8 mouse cellular contexts compared by ENCODE assay signal in genomic region chr14:73473670-73474460, GRCm38 (mm10). TPM values are rescaled to one million over a fixed set of nuclear protein-coding genes. Genes with fewer than 3 reads are reported as not detected.
DNase-seq lines count a peak whose midpoint lies in the region; ATAC-seq and TF ChIP-seq lines count a peak whose summit lies in the region.

No protein-coding gene starts in this region.

- no peak for TF ChIP-seq POLR2A in MEL (IDR thresholded peaks at IDR 0.05; ENCODE audit: control insufficient read depth in 1 of 2, insufficient read depth in 1 of 2, low read depth in 1 of 2, low read length in 2 of 2, poor library complexity in 1 of 2)

- no peak for TF ChIP-seq CTCF in MEL (IDR thresholded peaks at IDR 0.05 in 2 of 3, conservative IDR thresholded peaks at IDR 0.05 in 1 of 3; ENCODE audit: control insufficient read depth in 1 of 3, insufficient read depth in 1 of 3, low read depth in 2 of 3, low read length in 3 of 3, poor library complexity in 1 of 3, severe bottlenecking in 1 of 3)

- no peak overlapping the region for H3K4me2 ChIP-seq in forebrain, embryonic 12.5 days
- no peak overlapping the region for H3K4me2 ChIP-seq in forebrain, embryonic 16.5 days (ENCODE audit: low read length)
- no peak overlapping the region for H3K4me2 ChIP-seq in heart, embryonic 14.5 days (ENCODE audit: low read length)

- no peaks in the 10 kb centered on the region for H3K27me3 ChIP-seq in forebrain, embryonic 12.5 days
- H3K27me3 ChIP-seq in forebrain, embryonic 16.5 days (replicated peaks; ENCODE audit: control insufficient read depth, insufficient read depth, low read length), result no peaks in the 10 kb centered on the region
- no peaks in the 10 kb centered on the region for H3K27me3 ChIP-seq in MEL (ENCODE audit: control insufficient read depth in 1 of 2, insufficient read depth in 2 of 2, low read length in 2 of 2)
- no peaks in the 10 kb centered on the region for H3K27me3 ChIP-seq in heart, embryonic 14.5 days (ENCODE audit: control insufficient read depth, insufficient read depth, low read length)

- H3K36me3 ChIP-seq in forebrain, embryonic 12.5 days (replicated peaks), result no peaks in the 10 kb centered on the region
- no peaks in the 10 kb centered on the region for H3K36me3 ChIP-seq in forebrain, embryonic 16.5 days (ENCODE audit: control insufficient read depth, insufficient read depth)
- H3K36me3 ChIP-seq in MEL (ENCODE audit: control insufficient read depth in 1 of 2, insufficient read depth in 2 of 2, low read length in 2 of 2), result peaks cover 0 to 8% of the 10 kb centered on the region in 2 experiments; a peak in 2 of 4 replicates
- no peaks in the 10 kb centered on the region for H3K36me3 ChIP-seq in heart, embryonic 14.5 days (ENCODE audit: control insufficient read depth, insufficient read depth, low read length)

- H3K27ac ChIP-seq in forebrain, embryonic 12.5 days, result peak overlapping the region; percentile 53; the same call in 1 of the 2 replicates
- H3K27ac ChIP-seq in forebrain, embryonic 16.5 days (ENCODE audit: low read length), result no peak overlapping the region
- no peak overlapping the region for H3K27ac ChIP-seq in MEL (ENCODE audit: control insufficient read depth, low read depth, low read length)
- H3K27ac ChIP-seq in heart, embryonic 14.5 days (replicated peaks in 1 of 2; ENCODE audit: control insufficient read depth in 1 of 2, insufficient read depth in 1 of 2, low read depth in 2 of 2, low read length in 2 of 2), result peak overlapping the region; percentile 34 to 57; a peak in 2 of 4 replicates

- TF ChIP-seq EP300 in MEL (IDR thresholded peaks at IDR 0.05; ENCODE audit: low read depth in 1 of 2, low read length in 2 of 2), result no peak

- no peak overlapping the region for H3K4me3 ChIP-seq in forebrain, embryonic 12.5 days (replicated peaks)
- H3K4me3 ChIP-seq in forebrain, embryonic 16.5 days (replicated peaks; ENCODE audit: low read length), result no peak overlapping the region
- H3K4me3 ChIP-seq in MEL (ENCODE audit: control insufficient read depth in 1 of 2, insufficient read depth in 1 of 2, low read depth in 2 of 2, low read length in 2 of 2), result no peak overlapping the region
- H3K4me3 ChIP-seq in heart, embryonic 14.5 days (ENCODE audit: control insufficient read depth in 1 of 2, insufficient read depth in 1 of 2, low read depth in 1 of 2, low read length in 2 of 2), result no peak overlapping the region

- peak; percentile 12 for DNase-seq in MEL (ENCODE audit: low read depth, low spot score)
- DNase-seq in cerebellum, postnatal 25 days, result peak; percentile 72 to 83
- peak; percentile 49 to 55 for DNase-seq in kidney, postnatal 4 days
- DNase-seq in right cerebral cortex, postnatal 4 days, result peak; percentile 53
- DNase-seq in urinary bladder, adult 2 months (ENCODE audit: low spot score), result no peak

- WGBS in forebrain, embryonic 12.5 days, result 76% methylated on average over 3 of the region's 3 CpGs
- 49% methylated on average over 3 of the region's 3 CpGs for WGBS in forebrain, embryonic 16.5 days
- WGBS in heart, embryonic 14.5 days, result 34% methylated on average over 3 of the region's 3 CpGs

- no peaks in the 10 kb centered on the region for H3K9me3 ChIP-seq in forebrain, embryonic 12.5 days
- no peaks in the 10 kb centered on the region for H3K9me3 ChIP-seq in forebrain, embryonic 16.5 days (ENCODE audit: control insufficient read depth, low read length)
- H3K9me3 ChIP-seq in MEL (replicated peaks; ENCODE audit: insufficient read depth, low read length), result no peaks in the 10 kb centered on the region
- no peaks in the 10 kb centered on the region for H3K9me3 ChIP-seq in heart, embryonic 14.5 days (ENCODE audit: control insufficient read depth, low read length)

- H3K79me2 ChIP-seq in MEL (ENCODE audit: control insufficient read depth, insufficient read depth, low read length, poor library complexity), result no peaks in the 10 kb centered on the region

- H3K4me1 ChIP-seq in forebrain, embryonic 12.5 days, result peaks cover 26% of the 10 kb centered on the region; the same call in 1 of the 2 replicates
- H3K4me1 ChIP-seq in forebrain, embryonic 16.5 days (replicated peaks; ENCODE audit: control insufficient read depth, insufficient read depth, low read length), result peaks cover 12% of the 10 kb centered on the region
- H3K4me1 ChIP-seq in MEL (ENCODE audit: control insufficient read depth in 1 of 2, insufficient read depth in 2 of 2, low read length in 2 of 2), result peaks cover 0 to 11% of the 10 kb centered on the region in 2 experiments; a peak in 2 of 4 replicates
- peaks cover 9 to 10% of the 10 kb centered on the region in 2 experiments for H3K4me1 ChIP-seq in heart, embryonic 14.5 days (ENCODE audit: control insufficient read depth in 2 of 2, insufficient read depth in 2 of 2, low read length in 2 of 2)

- H3K9ac ChIP-seq in forebrain, embryonic 12.5 days, result no peak overlapping the region
- H3K9ac ChIP-seq in forebrain, embryonic 16.5 days (replicated peaks; ENCODE audit: low read depth, low read length), result no peak overlapping the region
- H3K9ac ChIP-seq in MEL (ENCODE audit: control insufficient read depth, low read depth, low read length, poor library complexity, severe bottlenecking), result no peak overlapping the region
- H3K9ac ChIP-seq in heart, embryonic 14.5 days (ENCODE audit: low read length), result no peak overlapping the region

- TF ChIP-seq RAD21 in MEL (IDR thresholded peaks at IDR 0.05; ENCODE audit: low read depth, low read length), result no peak

- ATAC-seq in forebrain, embryonic 12.5 days (ENCODE audit: low FRiP score), result no peak
- no peak for ATAC-seq in forebrain, embryonic 16.5 days
- ATAC-seq in heart, embryonic 14.5 days (ENCODE audit: insufficient number of reproducible peaks, insufficient read depth, low FRiP score, low read depth), result no peak

TF ChIP-seq in MEL, 35 proteins besides CTCF, POLR2A, EP300 and RAD21:
- TF ChIP-seq ZC3H11A (IDR thresholded peaks at IDR 0.05; ENCODE audit: low read depth, low read length) (no peak), BHLHE40 (IDR thresholded peaks at IDR 0.05; ENCODE audit: borderline replicate concordance, low read depth, low read length) (no peak), ELF1 (IDR thresholded peaks at IDR 0.05; ENCODE audit: low read depth, low read length) (no peak), MAZ (IDR thresholded peaks at IDR 0.05; ENCODE audit: low read depth, low read length) (no peak), SMC3 (IDR thresholded peaks at IDR 0.05; ENCODE audit: low read depth, low read length) (no peak), SIN3A (IDR thresholded peaks at IDR 0.05; ENCODE audit: low read length) (no peak), USF1 (IDR thresholded peaks at IDR 0.05; ENCODE audit: low read depth, low read length) (no peak), MXI1 (IDR thresholded peaks at IDR 0.05; ENCODE audit: low read depth, low read length) (no peak), MAX (IDR thresholded peaks at IDR 0.05; ENCODE audit: low read length) (no peak), KAT2A (conservative IDR thresholded peaks at IDR 0.05; ENCODE audit: low read depth, low read length) (no peak), NELFE (IDR thresholded peaks at IDR 0.05; ENCODE audit: low read depth, low read length) (no peak)

RNA-seq across cellular contexts. Expression of gene Med4, which starts 36.0 kb away (rescaled TPM):
- 98.8 and 100 TPM in 2 replicates for polyA plus RNA-seq in forebrain, embryonic 12.5 days (2016; fragmentation: Nextera tagmentation; extraction: Ambion mirVana)
- 106 and 110 TPM in 2 replicates for polyA plus RNA-seq in forebrain, embryonic 16.5 days (2015; fragmentation: Nextera tagmentation; extraction: Ambion mirVana)
- 62.2 and 65.2 TPM in 2 replicates for total RNA-seq in MEL (2012; rRNA removed)
- polyA plus RNA-seq in MEL (2012; ENCODE audit: insufficient read depth in 1 of 2, insufficient read length in 2 of 2, low read depth in 1 of 2, low replicate concordance in 2 of 2, missing spikeins in 1 of 2), result 10 to 100 TPM in 1 of 2 experiments, not detected in 1; 69.2 TPM
- polyA plus RNA-seq in heart, embryonic 14.5 days (2014; fragmentation: Nextera tagmentation; extraction: Ambion mirVana), result 46.6 and 47.5 TPM in 2 replicates
- 30.3 and 35.6 TPM in 2 replicates for polyA plus RNA-seq in urinary bladder, adult 2 months (2012; rRNA removed)

RNA-seq across cellular contexts. Expression of gene Sucla2, which starts 51.3 kb away (rescaled TPM):
- polyA plus RNA-seq in forebrain, embryonic 12.5 days (2016; fragmentation: Nextera tagmentation; extraction: Ambion mirVana), result 100 and 108 TPM in 2 replicates
- polyA plus RNA-seq in forebrain, embryonic 16.5 days (2015; fragmentation: Nextera tagmentation; extraction: Ambion mirVana), result 108 and 110 TPM in 2 replicates
- 59.4 and 63.0 TPM in 2 replicates for total RNA-seq in MEL (2012; rRNA removed)
- 10 to 100 TPM; 61.6 to 65.5 TPM for polyA plus RNA-seq in MEL (2012; ENCODE audit: insufficient read depth in 1 of 2, insufficient read length in 2 of 2, low read depth in 1 of 2, low replicate concordance in 2 of 2, missing spikeins in 1 of 2)
- polyA plus RNA-seq in heart, embryonic 14.5 days (2014; fragmentation: Nextera tagmentation; extraction: Ambion mirVana), result 240 and 242 TPM in 2 replicates
- polyA plus RNA-seq in urinary bladder, adult 2 months (2012; rRNA removed), result 76.3 and 78.1 TPM in 2 replicates

Comparison
In these comparisons a context has a peak if more than half of its experiments do, and no peak if none do; other contexts are left out.
1. H3K27ac ChIP-seq: peak in forebrain, embryonic 12.5 days (single experiment) and heart, embryonic 14.5 days (2 of 2); none in forebrain, embryonic 16.5 days (single experiment) and MEL (single experiment).